Mouse (Mus musculus) midbrain, embryonic 11.5 days (tissue): ENCODE data around the gene Ccdc9b. TPM values are rescaled to one million over a fixed set of nuclear protein-coding genes. Genes with fewer than 3 reads are reported as not detected.
A peak's percentile ranks its signal among the peaks of the same experiment; 100 is the strongest.

Experiments used
- ATAC-seq: fragments of 200-750 bp; cut with Nextera tagmentation; 2 replicates; pipeline ENCODE4 v1.8.0; 2017; ENCODE audit warnings: moderate TSS enrichment, moderate library complexity; ENCODE audit not compliant: low FRiP score
- DNase-seq: peaks from one replicate; pipeline ENCODE4 v3.0.0; 2015; ENCODE audit warnings: low spot score; ENCODE audit errors: missing footprints
- H3K27ac ChIP-seq: fragments of 300-500 bp; sonication (generic); 2 replicates; pipeline ENCODE4 v1.5.1; 2014; ENCODE audit warnings: low read depth, low read length
- H3K27me3 ChIP-seq: fragments of 300-500 bp; sonication (generic); 2 replicates; pipeline ENCODE4 v1.6.1; 2014; ENCODE audit warnings: mild to moderate bottlenecking, low read length, moderate library complexity, mixed read lengths; ENCODE audit not compliant: control insufficient read depth, insufficient read depth
- H3K36me3 ChIP-seq: fragments of 300-500 bp; sonication (generic); 2 replicates; pipeline ENCODE4 v1.6.1; 2014; ENCODE audit warnings: mild to moderate bottlenecking, low read length, moderate library complexity, mixed read lengths; ENCODE audit not compliant: control insufficient read depth, insufficient read depth
- H3K4me1 ChIP-seq: fragments of 300-500 bp; sonication (generic); 2 replicates; pipeline ENCODE4 v1.6.1; 2014; ENCODE audit warnings: low read length; ENCODE audit not compliant: control insufficient read depth, insufficient read depth
- H3K4me2 ChIP-seq: fragments of 300-500 bp; sonication (generic); 2 replicates; pipeline ENCODE4 v1.6.1; 2014; ENCODE audit warnings: mild to moderate bottlenecking, moderate library complexity
- H3K4me3 ChIP-seq: fragments of 300-500 bp; sonication (generic); 2 replicates; pipeline ENCODE4 v1.5.1; 2014; ENCODE audit warnings: low read depth, low read length
- H3K9ac ChIP-seq: fragments of 300-500 bp; sonication (generic); 2 replicates; pipeline ENCODE4 v1.6.1; 2014; ENCODE audit warnings: low read length
- H3K9me3 ChIP-seq: fragments of 300-500 bp; sonication (generic); 2 replicates; pipeline ENCODE4 v1.6.1; 2016; ENCODE audit warnings: low read length; ENCODE audit not compliant: control insufficient read depth
- WGBS: fragments of 180-500 bp; shearing (Covaris S2); extraction: QIAGEN DNeasy Blood & Tissue Kit; methylation state at CpG from one replicate; pipeline ENCODE4 v1.1.7; 2014; 5-methylcytosine and 5-hydroxymethylcytosine counted together
- polyA plus RNA-seq: library from polyadenylated mRNA; unstranded; fragments of >200 nt; fragmentation: Nextera tagmentation; extraction: Ambion mirVana; gene quantifications from 2 replicates; pipeline ENCODE4 v1.2.1, GENCODE M21; 2014

Ccdc9b gene
- polyA plus RNA-seq, 1 experiment from 2014 or later = 0.92 TPM

GRCm38 (mm10) chr2:118766041-118767033, 3.9 kb upstream of the Ccdc9b start:
- H3K36me3 ChIP-seq = no peaks in the 10 kb centered on the region
- 70% methylated on average over 10 of the region's 10 CpGs for WGBS
- H3K4me2 ChIP-seq = no peak overlapping the region
- no peak overlapping the region for H3K9ac ChIP-seq
- H3K27me3 ChIP-seq = peaks cover 5% of the 10 kb centered on the region; the same call in 1 of the 2 replicates
- ATAC-seq (no peak), DNase-seq (no peak)
- H3K9me3 ChIP-seq = no peaks in the 10 kb centered on the region
- H3K27ac ChIP-seq = no peak overlapping the region
- peaks cover 22% of the 10 kb centered on the region for H3K4me1 ChIP-seq
- no peak overlapping the region for H3K4me3 ChIP-seq

- H3K36me3 ChIP-seq = no peaks in the 10 kb centered on the region
- DNase-seq (no peak), ATAC-seq (no peak)
- peaks cover 5% of the 10 kb centered on the region; the same call in 1 of the 2 replicates for H3K27me3 ChIP-seq
- no peak overlapping the region for H3K27ac ChIP-seq
- no peaks in the 10 kb centered on the region for H3K9me3 ChIP-seq
- 79% methylated on average over 5 of the region's 5 CpGs for WGBS
- no peak overlapping the region for H3K4me2 ChIP-seq
- H3K4me3 ChIP-seq = no peak overlapping the region
- H3K9ac ChIP-seq = no peak overlapping the region
- H3K4me1 ChIP-seq = peaks cover 25% of the 10 kb centered on the region
Observed at GRCm38 (mm10) chr2:118764875-118765274, 2.4 kb upstream of the Ccdc9b start.

GRCm38 (mm10) chr2:118764094-118764831, 1.8 kb upstream of the Ccdc9b start:
- Histone ChIP-seq H3K4me2 (no peak overlapping the region), H3K36me3 (no peaks in the 10 kb centered on the region), H3K27me3 (peaks cover 5% of the 10 kb centered on the region; the same call in 1 of the 2 replicates), H3K27ac (no peak overlapping the region), H3K9me3 (no peaks in the 10 kb centered on the region), H3K4me1 (peaks cover 25% of the 10 kb centered on the region), H3K9ac (no peak overlapping the region), H3K4me3 (no peak overlapping the region)
- ATAC-seq (no peak), DNase-seq (peak; percentile 90)
- WGBS = 29% methylated on average over 11 of the region's 11 CpGs

- peaks cover 5% of the 10 kb centered on the region; the same call in 1 of the 2 replicates for H3K27me3 ChIP-seq
- 69% methylated on average over 7 of the region's 7 CpGs for whole genome bisulfite sequencing
Observed at GRCm38 (mm10) chr2:118763469-118763868, 1.0 kb upstream of the Ccdc9b start.

GRCm38 (mm10) chr2:118762784-118763148, 305 bp upstream of the Ccdc9b start:
- H3K4me1 ChIP-seq = peaks cover 25% of the 10 kb centered on the region
- peaks cover 5% of the 10 kb centered on the region; the same call in 1 of the 2 replicates for H3K27me3 ChIP-seq
- peak overlapping the region; percentile 89 for H3K27ac ChIP-seq
- H3K9me3 ChIP-seq = no peaks in the 10 kb centered on the region
- DNase-seq = no peak
- no peaks in the 10 kb centered on the region for H3K36me3 ChIP-seq
- ATAC-seq = no peak
- H3K4me2 ChIP-seq = peak overlapping the region; percentile 44
- peak overlapping the region; percentile 66 for H3K9ac ChIP-seq
- 14% methylated on average over 10 of the region's 10 CpGs for WGBS
- H3K4me3 ChIP-seq = peak overlapping the region; percentile 19; the same call in 1 of the 2 replicates

More at GRCm38 (mm10) chr2:118763469-118763868, 1.0 kb upstream of the Ccdc9b start:
- peaks cover 25% of the 10 kb centered on the region for H3K4me1 ChIP-seq
- ATAC-seq (no peak), DNase-seq (no peak)
- no peak overlapping the region for H3K9ac ChIP-seq
- H3K27ac ChIP-seq = no peak overlapping the region
- H3K9me3 ChIP-seq = no peaks in the 10 kb centered on the region
- no peak overlapping the region for H3K4me2 ChIP-seq
- H3K4me3 ChIP-seq = no peak overlapping the region
- no peaks in the 10 kb centered on the region for H3K36me3 ChIP-seq

GRCm38 (mm10) chr2:118761358-118761757, 1.1 kb downstream of the Ccdc9b start:
- no peak overlapping the region; the same call in 1 of the 2 replicates for H3K9ac ChIP-seq
- no peaks in the 10 kb centered on the region for H3K9me3 ChIP-seq
- WGBS = 88% methylated on average over 12 of the region's 12 CpGs
- H3K4me1 ChIP-seq = peaks cover 25% of the 10 kb centered on the region
- H3K36me3 ChIP-seq = no peaks in the 10 kb centered on the region
- DNase-seq (no peak), ATAC-seq (no peak)
- no peak overlapping the region for H3K27ac ChIP-seq
- H3K4me3 ChIP-seq = no peak overlapping the region
- peaks cover 5% of the 10 kb centered on the region; the same call in 1 of the 2 replicates for H3K27me3 ChIP-seq
- H3K4me2 ChIP-seq = no peak overlapping the region; the same call in 1 of the 2 replicates

- Histone ChIP-seq H3K4me2 (no peak overlapping the region), H3K4me1 (peaks cover 25% of the 10 kb centered on the region), H3K4me3 (no peak overlapping the region), H3K27ac (no peak overlapping the region), H3K27me3 (peaks cover 5% of the 10 kb centered on the region; the same call in 1 of the 2 replicates), H3K36me3 (no peaks in the 10 kb centered on the region), H3K9ac (no peak overlapping the region), H3K9me3 (no peaks in the 10 kb centered on the region)
- no peak for ATAC-seq
- 85% methylated on average over 11 of the region's 11 CpGs for WGBS
- no peak for DNase-seq
Observed at GRCm38 (mm10) chr2:118760311-118761025, 2.0 kb downstream of the Ccdc9b start.

- Histone ChIP-seq H3K27ac (no peak overlapping the region), H3K27me3 (peaks cover 5% of the 10 kb centered on the region; the same call in 1 of the 2 replicates), H3K4me1 (peaks cover 25% of the 10 kb centered on the region), H3K9ac (no peak overlapping the region), H3K36me3 (no peaks in the 10 kb centered on the region), H3K9me3 (no peaks in the 10 kb centered on the region), H3K4me2 (no peak overlapping the region), H3K4me3 (no peak overlapping the region)
- DNase-seq (peak; percentile 96), ATAC-seq (peak; percentile 40; the same call in 1 of the 2 replicates)
- 8% methylated on average over 8 of the region's 8 CpGs for WGBS
Observed at GRCm38 (mm10) chr2:118759828-118760227, 2.6 kb downstream of the Ccdc9b start.
